Mouse (Mus musculus) ES-E14 (cell line): ENCODE results near the gene Pofut2.

Experiments used
- CHD2 ChIP-seq: IDR thresholded peaks from 2 replicates; pipeline ENCODE4 v1.6.1; 2014; ENCODE audit warnings: mild to moderate bottlenecking, low read depth, low read length, inconsistent platforms
- HCFC1 ChIP-seq: IDR thresholded peaks from 2 replicates; pipeline ENCODE4 v1.6.1; 2012; ENCODE audit warnings: low read length, inconsistent platforms, borderline replicate concordance; ENCODE audit not compliant: insufficient read depth
- MAFK ChIP-seq: IDR thresholded peaks from 2 replicates; pipeline ENCODE4 v1.6.1; 2014; ENCODE audit warnings: mild to moderate bottlenecking, low read depth, low read length, inconsistent platforms; ENCODE audit not compliant: insufficient read depth
- ZC3H11A ChIP-seq: IDR thresholded peaks from 2 replicates; pipeline ENCODE4 v1.6.1; 2012; ENCODE audit warnings: low read depth, mild to moderate bottlenecking, inconsistent platforms, low read length, borderline replicate concordance

- TF ChIP-seq MAFK (no peak), CHD2 (no peak), ZC3H11A (no peak), HCFC1 (no peak)
Observed at GRCm38 (mm10) chr10:77304840-77305533, 46.0 kb downstream of the Pofut2 start.
